Mouse (Mus musculus): ENCODE measurements at regions not wholly inside any gene's neighbourhood (a gene's known extent, or its start where the extent isn't known, plus 50 kb on each side); places are given as distances from the start of the nearest gene placed in this dataset.

DNA sequence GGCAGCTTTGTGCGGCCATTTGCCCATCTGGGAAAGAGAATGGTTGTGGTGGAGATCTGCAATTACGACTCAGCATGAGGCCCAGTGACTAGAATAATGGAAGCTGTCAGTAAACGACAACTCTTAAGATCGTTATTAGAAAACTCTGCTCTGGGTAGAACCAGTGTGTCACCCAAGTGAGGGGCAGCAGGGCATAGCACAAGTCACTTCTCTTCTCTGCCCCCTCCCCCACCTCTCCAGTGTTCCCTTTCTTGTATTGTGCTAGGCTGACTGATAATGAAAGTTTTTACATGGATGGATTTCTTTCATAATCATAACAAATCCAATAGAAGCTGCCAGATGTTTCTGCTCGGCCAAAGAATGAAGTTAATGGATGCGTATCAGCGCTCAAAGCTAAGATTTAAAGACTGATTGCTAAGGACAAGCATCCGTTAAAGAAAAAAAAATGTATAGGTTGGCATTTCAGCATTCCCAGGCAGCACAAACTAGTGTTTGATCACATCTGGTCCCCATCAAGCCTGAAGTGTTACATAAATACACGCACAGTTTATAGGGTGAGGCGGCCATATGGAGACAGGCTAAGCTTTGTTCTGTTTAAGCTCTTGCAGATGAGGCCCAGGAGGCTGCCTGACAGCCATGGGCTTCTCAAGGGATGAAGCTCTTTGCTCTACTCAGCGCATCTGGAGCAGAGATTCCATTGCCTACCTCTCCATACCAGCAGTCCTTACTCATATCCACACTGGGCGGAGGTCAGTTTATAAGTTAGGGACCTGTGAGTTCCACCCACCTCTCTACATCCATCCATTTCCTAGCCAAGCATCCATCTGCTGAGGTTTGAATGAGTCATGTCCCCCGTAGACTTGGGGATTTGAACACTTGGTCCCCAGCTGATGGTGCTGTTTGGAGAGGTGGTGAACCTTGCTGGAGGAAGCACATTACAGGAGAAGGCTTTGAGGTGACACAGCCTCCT, 88.2 kb downstream of the Nxnl2 start:
- Histone ChIP-seq H3K9ac (no peak overlapping the region), H3K4me3 (ENCODE audit: low read depth, low read length) (no peak overlapping the region), H3K4me1 (ENCODE audit: insufficient read depth) (peaks cover 17% of the 10 kb centered on the region; the same call in 1 of the 2 replicates), H3K4me2 (peak overlapping the region; percentile 18; the same call in 1 of the 2 replicates), H3K36me3 (ENCODE audit: insufficient read depth) (no peaks in the 10 kb centered on the region), H3K27ac (ENCODE audit: low read depth) (peak overlapping the region; percentile 86), H3K9me3 (ENCODE audit: low read depth, low read length) (no peaks in the 10 kb centered on the region), H3K27me3 (ENCODE audit: insufficient read depth, low read length) (no peaks in the 10 kb centered on the region)
- DNase-seq = peak; percentile 96
- 29% methylated on average over 13 of the region's 13 CpGs for WGBS
- TF ChIP-seq CTCF (IDR thresholded peaks at IDR 0.05; ENCODE audit: low read depth) = 0 out of 2 replicates have a peak, but pooled peaks have one; percentile 6
- ATAC-seq (ENCODE audit: insufficient read depth) = peak; percentile 98

DNA sequence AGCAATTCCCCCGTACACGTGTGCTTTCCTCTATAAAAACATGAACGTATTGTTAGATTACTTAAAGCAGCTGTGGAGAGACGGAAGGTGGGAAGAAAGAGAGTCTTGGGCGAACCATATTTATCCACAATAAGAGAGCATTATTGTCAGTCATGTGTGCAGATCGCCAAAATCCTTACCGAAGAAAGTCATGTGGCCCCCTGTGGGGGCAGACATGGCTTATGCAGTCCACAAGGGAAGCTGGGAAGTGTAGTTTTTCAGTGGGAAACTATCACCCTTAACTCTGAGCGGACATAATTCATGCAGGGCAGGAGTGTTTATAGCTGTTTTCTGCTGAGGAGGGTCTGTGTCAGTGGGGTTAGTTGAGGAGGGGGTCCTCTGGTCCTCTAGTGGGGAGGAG, 90.8 kb downstream of the Nxnl2 start:
- ATAC-seq (ENCODE audit: insufficient read depth) = no peak
- Histone ChIP-seq H3K9ac (no peak overlapping the region), H3K27me3 (ENCODE audit: insufficient read depth, low read length) (no peaks in the 10 kb centered on the region), H3K4me2 (no peak overlapping the region), H3K27ac (ENCODE audit: low read depth) (peak overlapping the region; percentile 32; the same call in 1 of the 2 replicates), H3K9me3 (ENCODE audit: low read depth, low read length) (no peaks in the 10 kb centered on the region), H3K4me3 (ENCODE audit: low read depth, low read length) (no peak overlapping the region), H3K36me3 (ENCODE audit: insufficient read depth) (no peaks in the 10 kb centered on the region), H3K4me1 (ENCODE audit: insufficient read depth) (peaks cover 17% of the 10 kb centered on the region; the same call in 1 of the 2 replicates)
- no peak for DNase-seq
- no peak for TF ChIP-seq CTCF (IDR thresholded peaks at IDR 0.05; ENCODE audit: low read depth)
- WGBS = 48% methylated on average over 8 of the region's 8 CpGs

DNA sequence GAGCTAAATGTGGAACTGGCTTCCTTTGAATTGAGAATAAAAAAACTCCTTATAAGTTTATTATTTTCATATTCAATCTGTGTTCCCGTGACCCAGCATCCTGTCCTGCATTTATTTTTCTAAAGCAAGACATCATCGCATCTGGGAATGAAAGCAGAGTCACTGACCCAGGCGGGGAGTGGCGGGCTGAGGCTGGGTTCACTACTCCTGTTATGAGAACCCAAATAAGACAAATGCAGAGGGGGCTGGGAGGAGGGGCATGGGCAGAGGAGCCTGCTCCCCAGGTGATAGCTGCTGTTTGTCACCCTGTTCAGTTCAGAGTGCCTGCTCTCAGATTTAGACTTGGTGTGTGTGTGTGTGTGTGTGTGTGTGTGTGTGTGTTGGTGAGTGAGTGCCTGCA, 102.0 kb downstream of the Nxnl2 start:
- ATAC-seq (ENCODE audit: insufficient read depth) = no peak
- Histone ChIP-seq H3K27me3 (ENCODE audit: insufficient read depth, low read length) (no peaks in the 10 kb centered on the region), H3K9ac (no peak overlapping the region), H3K9me3 (ENCODE audit: low read depth, low read length) (no peaks in the 10 kb centered on the region; the same call in 1 of the 2 replicates), H3K4me3 (ENCODE audit: low read depth, low read length) (no peak overlapping the region), H3K27ac (ENCODE audit: low read depth) (no peak overlapping the region), H3K4me1 (ENCODE audit: insufficient read depth) (peaks cover 6% of the 10 kb centered on the region), H3K36me3 (ENCODE audit: insufficient read depth) (no peaks in the 10 kb centered on the region), H3K4me2 (no peak overlapping the region)
- 66% methylated on average over 4 of the region's 4 CpGs for WGBS
- DNase-seq = no peak
- no peak for TF ChIP-seq CTCF (IDR thresholded peaks at IDR 0.05; ENCODE audit: low read depth)

DNA sequence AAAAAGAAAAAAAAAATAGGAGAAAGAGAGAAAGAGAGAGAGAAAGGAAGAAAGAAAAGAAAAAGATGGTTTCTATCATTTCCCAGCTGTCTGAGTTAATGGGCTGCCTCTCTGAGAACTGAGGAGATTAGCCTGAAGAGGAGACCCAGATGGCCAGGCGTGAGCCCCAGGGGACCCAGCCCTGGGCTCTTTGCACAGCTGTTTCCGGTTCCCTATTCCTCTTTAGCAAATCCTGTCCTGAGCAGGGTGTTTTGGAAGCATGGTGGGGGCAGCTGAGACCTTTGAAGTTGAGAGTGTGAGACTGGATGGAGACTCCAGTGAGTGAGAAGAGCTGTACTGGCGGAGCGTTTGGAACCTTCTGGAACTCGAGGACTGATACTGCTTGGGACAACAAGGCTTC, 103.8 kb downstream of the Nxnl2 start:
- H3K27ac ChIP-seq (ENCODE audit: low read depth) = peak overlapping the region; percentile 66
- ATAC-seq (ENCODE audit: insufficient read depth) = peak; percentile 79
- H3K9ac ChIP-seq = no peak overlapping the region
- peak; percentile 86 for DNase-seq
- no peaks in the 10 kb centered on the region for H3K27me3 ChIP-seq (ENCODE audit: insufficient read depth, low read length)
- WGBS = 26% methylated on average over 5 of the region's 5 CpGs
- H3K4me2 ChIP-seq = no peak overlapping the region
- no peaks in the 10 kb centered on the region for H3K36me3 ChIP-seq (ENCODE audit: insufficient read depth)
- H3K4me1 ChIP-seq (ENCODE audit: insufficient read depth) = peaks cover 18% of the 10 kb centered on the region
- H3K4me3 ChIP-seq (ENCODE audit: low read depth, low read length) = no peak overlapping the region
- no peaks in the 10 kb centered on the region; the same call in 1 of the 2 replicates for H3K9me3 ChIP-seq (ENCODE audit: low read depth, low read length)
- no peak for TF ChIP-seq CTCF (IDR thresholded peaks at IDR 0.05; ENCODE audit: low read depth)

DNA sequence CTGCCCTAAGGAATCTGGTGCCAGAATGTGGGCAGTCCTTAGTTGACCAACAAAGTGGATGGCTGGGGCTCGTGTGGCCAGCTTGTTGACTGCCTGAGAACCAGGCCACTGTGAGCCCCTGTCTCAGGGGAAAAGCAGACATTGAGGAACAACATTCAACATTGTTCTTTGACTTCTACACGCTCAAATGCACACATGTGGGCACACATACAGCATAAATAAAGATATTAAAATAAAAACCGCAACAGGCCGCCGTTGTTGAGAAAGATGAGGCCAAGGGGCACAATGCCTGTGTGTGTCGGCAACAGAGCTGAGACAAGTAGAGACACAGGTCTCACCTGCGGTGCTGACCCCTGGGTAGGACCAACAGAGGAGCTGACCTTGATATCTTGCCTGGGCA, 105.8 kb downstream of the Nxnl2 start:
- DNase-seq = no peak
- Histone ChIP-seq H3K4me2 (no peak overlapping the region), H3K4me3 (ENCODE audit: low read depth, low read length) (no peak overlapping the region), H3K27ac (ENCODE audit: low read depth) (0 out of 2 replicates have a peak overlapping the region, but pooled peaks have one; percentile 8), H3K9ac (no peak overlapping the region), H3K36me3 (ENCODE audit: insufficient read depth) (no peaks in the 10 kb centered on the region), H3K9me3 (ENCODE audit: low read depth, low read length) (no peaks in the 10 kb centered on the region; the same call in 1 of the 2 replicates), H3K4me1 (ENCODE audit: insufficient read depth) (peaks cover 28% of the 10 kb centered on the region), H3K27me3 (ENCODE audit: insufficient read depth, low read length) (no peaks in the 10 kb centered on the region)
- WGBS = 81% methylated on average over 7 of the region's 7 CpGs
- no peak for TF ChIP-seq CTCF (IDR thresholded peaks at IDR 0.05; ENCODE audit: low read depth)
- ATAC-seq (ENCODE audit: insufficient read depth) = no peak

DNA sequence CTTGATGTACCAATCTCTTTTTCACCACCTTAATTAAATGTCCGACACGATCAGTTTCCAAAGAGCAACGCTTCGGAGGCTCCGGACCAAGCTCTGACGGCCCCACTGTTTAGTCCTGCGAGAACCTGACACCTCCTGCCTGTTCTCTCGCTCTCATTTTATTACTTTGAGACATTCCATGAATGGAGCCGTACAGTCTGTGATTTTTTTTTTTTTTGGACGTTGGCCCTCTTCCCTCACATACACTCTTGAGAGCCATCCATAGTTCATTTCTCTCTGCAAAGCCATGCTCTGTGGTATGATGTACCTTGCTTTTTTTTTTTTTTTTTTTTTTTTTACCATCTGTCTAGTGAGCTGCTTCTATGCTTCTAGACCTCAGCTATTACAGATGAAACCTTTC, 106.7 kb downstream of the Nxnl2 start:
- H3K27me3 ChIP-seq (ENCODE audit: insufficient read depth, low read length) = no peaks in the 10 kb centered on the region
- no peaks in the 10 kb centered on the region for H3K36me3 ChIP-seq (ENCODE audit: insufficient read depth)
- DNase-seq (peak; percentile 74), ATAC-seq (ENCODE audit: insufficient read depth) (no peak)
- H3K9ac ChIP-seq = no peak overlapping the region
- no peak overlapping the region for H3K4me3 ChIP-seq (ENCODE audit: low read depth, low read length)
- H3K27ac ChIP-seq (ENCODE audit: low read depth) = 0 out of 2 replicates have a peak overlapping the region, but pooled peaks have one; percentile 54
- no peak overlapping the region for H3K4me2 ChIP-seq
- peaks cover 28% of the 10 kb centered on the region for H3K4me1 ChIP-seq (ENCODE audit: insufficient read depth)
- 33% methylated on average over 10 of the region's 10 CpGs for WGBS
- no peaks in the 10 kb centered on the region for H3K9me3 ChIP-seq (ENCODE audit: low read depth, low read length)
- TF ChIP-seq CTCF (IDR thresholded peaks at IDR 0.05; ENCODE audit: low read depth) = no peak
